Mouse (Mus musculus) kidney, embryonic 15.5 days (tissue): ENCODE data around the gene Tex12. TPM values are rescaled to one million over a fixed set of nuclear protein-coding genes. Genes with fewer than 3 reads are reported as not detected.

ENCODE experiments used
- ATAC-seq: fragments of 200-750 bp; cut with Nextera tagmentation; replicated peaks from 2 replicates; pipeline ENCODE4 v1.8.0; 2017; ENCODE audit warnings: moderate TSS enrichment; ENCODE audit not compliant: low FRiP score
- H3K27ac ChIP-seq: fragments of 300-500 bp; sonication (generic); 2 replicates; pipeline ENCODE4 v1.5.1; 2015; ENCODE audit warnings: mild to moderate bottlenecking, inconsistent platforms
- H3K27me3 ChIP-seq: fragments of 300-500 bp; sonication (generic); 2 replicates; pipeline ENCODE4 v1.6.1; 2015; ENCODE audit warnings: inconsistent platforms
- H3K36me3 ChIP-seq: fragments of 300-500 bp; sonication (generic); 2 replicates; pipeline ENCODE4 v1.6.1; 2015; ENCODE audit warnings: inconsistent platforms
- H3K4me1 ChIP-seq: fragments of 300-500 bp; sonication (generic); 2 replicates; pipeline ENCODE4 v1.6.1; 2015; ENCODE audit warnings: inconsistent platforms
- H3K4me2 ChIP-seq: fragments of 300-500 bp; sonication (generic); 2 replicates; pipeline ENCODE4 v1.6.1; 2015; ENCODE audit warnings: moderate library complexity, mild to moderate bottlenecking, inconsistent platforms
- H3K4me3 ChIP-seq: fragments of 300-500 bp; sonication (generic); replicated peaks from 2 replicates; pipeline ENCODE4 v1.5.1; 2015; ENCODE audit warnings: mild to moderate bottlenecking, inconsistent platforms
- H3K9ac ChIP-seq: fragments of 300-500 bp; sonication (generic); 2 replicates; pipeline ENCODE4 v1.6.1; 2015; ENCODE audit warnings: mild to moderate bottlenecking, inconsistent platforms
- H3K9me3 ChIP-seq: fragments of 300-500 bp; sonication (generic); replicated peaks from 2 replicates; pipeline ENCODE4 v1.6.1; 2016; ENCODE audit warnings: inconsistent platforms
- WGBS: fragments of 180-500 bp; shearing (Covaris S2); methylation state at CpG from one replicate; pipeline ENCODE4 v1.1.7; 2015; ENCODE audit warnings: mixed read lengths; 5-methylcytosine and 5-hydroxymethylcytosine counted together
- polyA plus RNA-seq: library from polyadenylated mRNA; unstranded; fragments of >200 nt; fragmentation: Nextera tagmentation; extraction: Ambion mirVana; gene quantifications from 2 replicates; pipeline ENCODE4 v1.2.1, GENCODE M21; 2015

Gene Tex12
- polyA plus RNA-seq, 1 experiment from 2014 or later = 0.18 TPM

DNA sequence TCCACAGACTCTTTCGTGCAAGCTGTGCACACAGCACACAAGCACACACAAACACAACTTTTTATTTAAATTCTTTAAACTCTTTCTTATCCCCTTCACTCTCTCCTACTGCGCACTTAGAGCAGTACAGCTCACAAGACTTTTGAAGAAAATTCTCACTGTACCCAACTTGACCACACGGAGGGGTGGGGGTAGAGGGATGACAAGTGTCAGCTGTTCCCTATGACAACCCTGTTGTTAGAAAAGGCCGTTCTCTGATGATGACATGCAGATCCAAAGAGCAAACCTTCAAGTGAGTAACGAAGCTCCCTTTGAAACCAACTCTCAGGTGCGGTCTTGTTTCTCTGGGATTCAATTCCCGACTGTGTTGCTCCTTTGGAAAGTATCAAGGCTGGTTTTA, 33.3 kb downstream of the Tex12 start:
- H3K9me3 ChIP-seq = no peaks in the 10 kb centered on the region
- peaks cover 10% of the 10 kb centered on the region; the same call in 1 of the 2 replicates for H3K36me3 ChIP-seq
- no peak for ATAC-seq
- H3K4me2 ChIP-seq = peak overlapping the region; percentile 62
- no peaks in the 10 kb centered on the region for H3K27me3 ChIP-seq
- H3K4me1 ChIP-seq = peaks cover 12% of the 10 kb centered on the region
- WGBS = 42% methylated on average over 7 of the region's 7 CpGs
- peak overlapping the region; percentile 69 for H3K4me3 ChIP-seq
- no peak overlapping the region for H3K27ac ChIP-seq
- peak overlapping the region; percentile 62 for H3K9ac ChIP-seq

DNA sequence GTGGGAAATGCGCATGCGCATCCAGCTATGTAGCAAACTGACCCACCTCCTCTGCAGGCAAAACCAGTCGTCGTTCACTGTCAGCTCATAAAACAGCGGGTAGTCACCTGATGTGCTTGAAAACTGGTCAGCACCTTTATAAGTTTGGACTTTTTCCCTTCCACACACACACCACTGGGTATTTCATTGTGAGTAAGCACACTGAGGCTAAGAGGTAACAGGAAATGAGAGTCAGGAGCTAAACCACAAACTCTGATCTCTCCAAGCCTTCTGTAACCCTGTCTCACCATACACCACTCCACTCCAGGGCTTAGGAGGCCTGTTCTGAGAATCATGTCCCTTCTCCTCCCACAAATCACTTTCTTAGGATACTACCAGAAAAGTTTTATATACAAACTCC, 35.5 kb downstream of the Tex12 start:
- no peaks in the 10 kb centered on the region for H3K9me3 ChIP-seq
- H3K27me3 ChIP-seq = no peaks in the 10 kb centered on the region
- WGBS = 79% methylated on average over 5 of the region's 5 CpGs
- H3K27ac ChIP-seq = no peak overlapping the region
- peaks cover 19% of the 10 kb centered on the region; the same call in 1 of the 2 replicates for H3K36me3 ChIP-seq
- no peak for ATAC-seq
- H3K9ac ChIP-seq = no peak overlapping the region
- no peak overlapping the region for H3K4me3 ChIP-seq
- peaks cover 12% of the 10 kb centered on the region for H3K4me1 ChIP-seq
- no peak overlapping the region for H3K4me2 ChIP-seq

DNA sequence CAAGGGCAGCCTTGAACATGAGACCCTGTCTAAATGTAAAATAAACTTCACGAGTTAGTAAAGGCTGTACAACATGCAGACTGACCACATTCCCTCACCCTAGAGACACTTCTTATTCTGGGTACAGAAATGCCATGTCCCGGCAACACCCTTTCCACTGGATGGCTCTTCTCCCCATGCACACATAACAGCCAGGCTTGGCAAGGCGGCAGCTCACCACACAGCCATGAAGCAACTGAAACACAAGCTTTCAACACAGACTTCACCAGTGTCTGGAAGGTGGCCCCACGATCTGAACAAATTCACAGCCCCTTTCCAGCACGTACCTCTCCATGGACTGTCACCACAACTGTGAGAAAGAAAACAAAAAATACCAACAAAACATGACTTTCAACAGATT, 36.2 kb downstream of the Tex12 start:
- Histone ChIP-seq H3K27ac (no peak overlapping the region), H3K27me3 (no peaks in the 10 kb centered on the region), H3K36me3 (peaks cover 19% of the 10 kb centered on the region; the same call in 1 of the 2 replicates), H3K9ac (no peak overlapping the region), H3K4me3 (no peak overlapping the region), H3K4me1 (peaks cover 12% of the 10 kb centered on the region), H3K9me3 (no peaks in the 10 kb centered on the region), H3K4me2 (no peak overlapping the region)
- ATAC-seq = no peak
- WGBS = 87% methylated on average over 5 of the region's 5 CpGs

DNA sequence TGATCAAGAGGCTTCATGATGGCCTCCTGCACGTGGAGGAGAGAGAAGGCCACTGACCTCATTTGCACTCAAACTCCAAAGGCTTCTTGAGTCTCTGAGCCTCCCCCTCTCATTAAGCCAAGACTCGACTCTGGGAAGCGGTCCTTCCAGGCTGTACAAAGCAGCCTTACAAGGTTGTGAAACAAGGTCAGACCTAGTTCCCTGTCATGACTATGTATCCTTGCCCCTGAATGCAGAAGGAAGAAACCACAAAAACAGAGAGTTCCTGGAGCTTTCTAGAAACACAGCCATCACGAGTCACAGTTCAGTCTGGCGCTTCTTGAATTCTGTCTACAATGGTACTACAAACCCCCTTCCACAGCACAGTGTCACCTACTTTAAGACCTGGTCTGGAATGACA, 38.6 kb downstream of the Tex12 start:
- Histone ChIP-seq H3K27me3 (no peaks in the 10 kb centered on the region), H3K9me3 (no peaks in the 10 kb centered on the region), H3K4me2 (no peak overlapping the region), H3K9ac (no peak overlapping the region), H3K4me1 (peaks cover 6% of the 10 kb centered on the region), H3K4me3 (no peak overlapping the region), H3K36me3 (peaks cover 19% of the 10 kb centered on the region; the same call in 1 of the 2 replicates), H3K27ac (no peak overlapping the region)
- no peak for ATAC-seq
- WGBS = 75% methylated on average over 5 of the region's 5 CpGs

DNA sequence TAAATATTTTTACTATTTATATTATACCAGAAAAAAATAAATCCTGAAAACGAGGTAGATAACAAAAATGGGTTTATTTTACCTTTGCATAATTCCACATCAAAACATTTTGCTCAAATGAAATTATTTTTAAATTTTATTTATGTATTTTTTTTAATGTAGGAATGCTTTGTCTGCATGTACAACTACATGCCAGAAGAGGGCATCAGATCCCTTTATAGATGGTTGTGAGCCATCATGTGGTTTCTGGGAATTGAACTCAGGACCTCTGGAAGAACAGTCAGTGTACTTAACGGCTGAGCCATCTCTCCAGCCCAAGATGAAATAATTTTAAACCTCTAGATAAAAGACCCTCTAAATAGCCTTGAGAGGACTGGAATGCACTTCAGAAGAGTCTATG, 39.6 kb downstream of the Tex12 start:
- Histone ChIP-seq H3K4me1 (peaks cover under 1% of the 10 kb centered on the region; the same call in 1 of the 2 replicates), H3K4me3 (no peak overlapping the region), H3K9me3 (no peaks in the 10 kb centered on the region), H3K36me3 (peaks cover 19% of the 10 kb centered on the region; the same call in 1 of the 2 replicates), H3K9ac (no peak overlapping the region), H3K4me2 (no peak overlapping the region), H3K27me3 (no peaks in the 10 kb centered on the region), H3K27ac (no peak overlapping the region)
- WGBS = 64% methylated on average over 2 of the region's 2 CpGs
- no peak for ATAC-seq

DNA sequence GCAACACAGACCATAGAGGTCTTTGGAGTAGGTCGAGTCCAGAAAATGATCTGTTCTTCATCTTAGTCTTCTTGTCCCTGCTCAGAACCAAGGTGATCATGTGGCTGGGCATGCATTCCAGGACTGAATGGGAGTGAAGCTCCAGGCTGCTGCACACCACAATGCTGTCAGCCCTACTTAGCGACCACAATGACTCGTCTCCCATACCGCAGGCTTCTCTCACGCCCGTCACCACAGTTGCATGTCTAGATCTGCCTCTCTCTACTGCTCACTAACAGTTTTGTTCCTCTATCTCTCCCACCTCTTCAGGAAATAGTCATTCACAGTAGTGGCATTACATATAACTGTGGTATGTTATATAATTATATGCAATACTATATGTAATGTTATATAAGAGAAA, 40.4 kb downstream of the Tex12 start:
- WGBS = 86% methylated on average over 6 of the region's 6 CpGs
- no peaks in the 10 kb centered on the region for H3K4me1 ChIP-seq
- ATAC-seq = no peak

DNA sequence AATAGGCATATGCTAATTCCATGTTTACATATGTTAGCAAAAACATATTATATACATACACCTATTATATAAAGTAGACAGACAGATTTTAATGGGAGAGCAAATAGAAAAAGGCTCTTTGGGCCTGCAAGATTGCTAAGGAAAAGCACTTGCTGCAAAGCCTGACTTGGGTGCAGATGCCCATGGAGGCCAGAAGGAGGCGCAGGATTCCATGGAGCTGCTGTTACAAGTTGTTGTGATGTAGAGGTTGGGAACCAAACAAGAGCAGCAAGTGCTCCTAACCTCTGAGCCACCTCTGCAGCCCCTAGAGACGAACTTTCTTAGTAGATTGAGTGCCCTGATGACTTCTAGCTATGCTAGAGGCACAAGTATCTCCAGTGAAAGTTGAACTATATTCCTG, 42.3 kb downstream of the Tex12 start:
- Histone ChIP-seq H3K27me3 (no peaks in the 10 kb centered on the region), H3K36me3 (peaks cover 9% of the 10 kb centered on the region; the same call in 1 of the 2 replicates), H3K4me1 (no peaks in the 10 kb centered on the region), H3K4me3 (no peak overlapping the region), H3K4me2 (no peak overlapping the region), H3K9me3 (no peaks in the 10 kb centered on the region), H3K9ac (no peak overlapping the region), H3K27ac (no peak overlapping the region)
- 22% methylated on average over 2 of the region's 2 CpGs for WGBS
- ATAC-seq = no peak

More for the DNA sequence above, 40.4 kb downstream of the Tex12 start:
- H3K9me3 ChIP-seq = no peaks in the 10 kb centered on the region
- H3K4me3 ChIP-seq = no peak overlapping the region
- H3K36me3 ChIP-seq = peaks cover 19% of the 10 kb centered on the region; the same call in 1 of the 2 replicates
- H3K9ac ChIP-seq = no peak overlapping the region
- H3K4me2 ChIP-seq = no peak overlapping the region
- no peak overlapping the region for H3K27ac ChIP-seq
- no peaks in the 10 kb centered on the region for H3K27me3 ChIP-seq

DNA sequence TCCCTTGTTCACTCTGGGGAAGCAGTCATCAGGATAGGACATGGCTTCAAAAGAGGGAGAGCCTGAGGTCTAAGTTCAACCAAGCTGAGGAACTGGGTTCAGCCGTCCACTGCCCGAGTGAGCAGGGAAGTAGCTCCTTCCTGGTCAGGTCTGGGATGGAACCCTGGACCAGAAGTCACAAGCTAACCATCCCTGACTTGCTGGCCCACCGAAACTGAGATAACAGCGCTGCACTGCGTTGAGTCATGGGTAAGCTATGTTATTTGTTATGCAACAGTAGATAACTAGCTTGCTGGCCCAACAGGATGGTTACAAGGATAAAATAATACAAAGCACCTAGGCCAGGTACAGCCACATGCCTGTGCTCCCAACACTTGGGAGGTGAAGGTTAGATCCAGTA, 45.7 kb downstream of the Tex12 start:
- Histone ChIP-seq H3K27me3 (no peaks in the 10 kb centered on the region), H3K9ac (no peak overlapping the region), H3K4me3 (no peak overlapping the region), H3K9me3 (no peaks in the 10 kb centered on the region), H3K36me3 (no peaks in the 10 kb centered on the region), H3K4me1 (no peaks in the 10 kb centered on the region), H3K4me2 (no peak overlapping the region), H3K27ac (0 out of 2 replicates have a peak overlapping the region, but pooled peaks have one; percentile 13)
- 79% methylated on average over 5 of the region's 5 CpGs for WGBS
- peak; percentile 40; the same call in 1 of the 2 replicates for ATAC-seq

DNA sequence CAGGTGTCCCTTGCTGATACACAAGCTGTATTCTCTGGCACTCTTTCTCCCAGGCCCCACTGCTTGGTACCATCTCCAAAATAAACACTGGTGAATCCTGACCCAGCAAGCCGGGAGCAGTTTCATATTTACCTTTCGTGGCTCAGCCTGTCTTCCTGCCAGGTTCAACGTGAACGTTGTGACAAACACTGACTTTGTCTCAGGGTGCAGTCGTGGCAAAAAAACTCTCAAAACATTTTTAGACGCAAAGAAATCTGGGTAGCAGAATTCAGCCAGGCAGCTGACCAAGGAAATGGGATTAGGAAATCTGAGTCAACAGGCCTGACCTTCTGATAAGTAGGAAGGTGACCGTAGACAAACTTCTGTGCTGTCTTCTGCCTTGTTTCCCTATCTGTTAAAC, 53.6 kb downstream of the Tex12 start:
- no peaks in the 10 kb centered on the region for H3K9me3 ChIP-seq
- no peak overlapping the region for H3K4me2 ChIP-seq
- no peak overlapping the region for H3K27ac ChIP-seq
- WGBS = 65% methylated on average over 7 of the region's 7 CpGs
- H3K27me3 ChIP-seq = no peaks in the 10 kb centered on the region
- no peak for ATAC-seq
- no peak overlapping the region for H3K4me3 ChIP-seq
- H3K4me1 ChIP-seq = peaks cover 10% of the 10 kb centered on the region
- H3K9ac ChIP-seq = no peak overlapping the region
- no peaks in the 10 kb centered on the region for H3K36me3 ChIP-seq

Other genes starting within 250 kb of the Tex12 start
- 231 and 320 TPM in 2 replicates for gene Rpl10-ps3, start 216.4 kb downstream of the Tex12 start, polyA plus RNA-seq
- 24.8 TPM in 2 replicates for gene Plet1, start 66.8 kb downstream of the Tex12 start, polyA plus RNA-seq
- gene Pts, start 32.6 kb downstream of the Tex12 start, polyA plus RNA-seq = 88.2 and 94.1 TPM in 2 replicates
- gene Il18, start 6.5 kb downstream of the Tex12 start, polyA plus RNA-seq = 1.7 and 3.0 TPM in 2 replicates
- 0.08 and 0.12 TPM in 2 replicates for gene Bco2, start 6.1 kb downstream of the Tex12 start, polyA plus RNA-seq
- 363 and 376 TPM in 2 replicates for gene Sdhd, start 42.5 kb upstream of the Tex12 start, polyA plus RNA-seq
- gene Timm8b, start 42.6 kb upstream of the Tex12 start, polyA plus RNA-seq = 259 and 296 TPM in 2 replicates
- gene Pih1d2, start 56.0 kb upstream of the Tex12 start, polyA plus RNA-seq = 4.9 and 5.6 TPM in 2 replicates
- 22.1 and 24.8 TPM in 2 replicates for gene Nkapd1, start 56.1 kb upstream of the Tex12 start, polyA plus RNA-seq
- gene Dlat, start 98.5 kb upstream of the Tex12 start, polyA plus RNA-seq = 60.4 and 67.2 TPM in 2 replicates
- gene Dixdc1, start 178.2 kb upstream of the Tex12 start, polyA plus RNA-seq = 8.3 and 8.5 TPM in 2 replicates
- 8.9 and 9.2 TPM in 2 replicates for gene 2310030G06Rik, start 185.2 kb upstream of the Tex12 start, polyA plus RNA-seq
- 53.1 and 59.0 TPM in 2 replicates for gene Cryab, start 190.0 kb upstream of the Tex12 start, polyA plus RNA-seq
- 8.1 and 10.5 TPM in 2 replicates for gene Hspb2, start 191.0 kb upstream of the Tex12 start, polyA plus RNA-seq
- 10.9 and 11.7 TPM in 2 replicates for gene Fdxacb1, start 206.9 kb upstream of the Tex12 start, polyA plus RNA-seq
- gene Alg9, start 213.7 kb upstream of the Tex12 start, polyA plus RNA-seq = 35.6 and 35.9 TPM in 2 replicates
- 30.1 and 35.0 TPM in 2 replicates for gene 1110032A03Rik, start 214.2 kb upstream of the Tex12 start, polyA plus RNA-seq